Mouse (Mus musculus): ENCODE measurements around the gene BC048671.

GRCm38 (mm10) chr6:90315961-90316360 is 14.9 kb downstream of the BC048671 start:
- TF ChIP-seq CTCF (conservative IDR thresholded peaks at IDR 0.05; ENCODE audit: low read length) (no peak), NANOG (IDR thresholded peaks at IDR 0.05; ENCODE audit: borderline replicate concordance, low read length) (no peak)
